In genomic region chr4:81322232-81322631, GRCm38 (mm10) we compare ENCODE assay signal across 21 mouse cellular contexts.
DNase-seq lines count a peak whose midpoint lies in the region; ATAC-seq and TF ChIP-seq lines count a peak whose summit lies in the region.
"Had no signal": no experiment of that assay in that cellular context is flagged by ENCODE, and none has a peak within 500 bp of the region (broad histone marks: within the 10 kb centered on the region; RNA-seq: fewer than 3 reads in every experiment).

No protein-coding gene starts in this region.

- no peaks in the 10 kb centered on the region for H3K4me1 ChIP-seq in hindbrain, postnatal 0 days (ENCODE audit: insufficient read depth, low read length)
- H3K4me1 ChIP-seq in hindbrain, embryonic 14.5 days (replicated peaks; ENCODE audit: control insufficient read depth, insufficient read depth, low read length) = no peaks in the 10 kb centered on the region
- H3K4me1 ChIP-seq: hindbrain, embryonic 10.5 days; liver, embryonic 13.5 days; lung, embryonic 15.5 days; megakaryocyte, embryonic 14.5 days; neural tube, embryonic 12.5 days had no signal

- no peak overlapping the region for H3K9ac ChIP-seq in hindbrain, postnatal 0 days (replicated peaks; ENCODE audit: low read length)
- H3K9ac ChIP-seq in hindbrain, embryonic 14.5 days = no peak overlapping the region
- H3K9ac ChIP-seq: liver, embryonic 13.5 days; lung, embryonic 15.5 days; neural tube, embryonic 12.5 days had no signal

- H3K4me2 ChIP-seq in hindbrain, postnatal 0 days (ENCODE audit: low read depth, low read length) = no peak overlapping the region
- no peak overlapping the region for H3K4me2 ChIP-seq in hindbrain, embryonic 14.5 days (replicated peaks)
- H3K4me2 ChIP-seq: liver, embryonic 13.5 days; lung, embryonic 15.5 days; neural tube, embryonic 12.5 days had no signal

- no peak overlapping the region for H3K27ac ChIP-seq in hindbrain, postnatal 0 days
- no peak overlapping the region for H3K27ac ChIP-seq in hindbrain, embryonic 14.5 days
- H3K27ac ChIP-seq: heart, adult 2 months; hindbrain, embryonic 10.5 days; left cerebral cortex, adult 2 months; liver, embryonic 13.5 days; lung, embryonic 15.5 days; neural tube, embryonic 12.5 days had no signal

- TF ChIP-seq CTCF in hindbrain, postnatal 0 days (IDR thresholded peaks at IDR 0.05; ENCODE audit: low read depth) = no peak

- H3K9me3 ChIP-seq in hindbrain, postnatal 0 days (ENCODE audit: low read length) = no peaks in the 10 kb centered on the region
- no peaks in the 10 kb centered on the region for H3K9me3 ChIP-seq in hindbrain, embryonic 14.5 days (ENCODE audit: control insufficient read depth, low read length)
- H3K9me3 ChIP-seq: hindbrain, embryonic 10.5 days; liver, embryonic 13.5 days; lung, embryonic 15.5 days; neural tube, embryonic 12.5 days had no signal

- WGBS in hindbrain, postnatal 0 days = 63% methylated on average over 3 of the region's 3 CpGs
- 74% methylated on average over 3 of the region's 3 CpGs for WGBS in hindbrain, embryonic 14.5 days

- no peaks in the 10 kb centered on the region for H3K27me3 ChIP-seq in hindbrain, postnatal 0 days (ENCODE audit: insufficient read depth, low read length)
- H3K27me3 ChIP-seq in hindbrain, embryonic 14.5 days (ENCODE audit: control insufficient read depth, insufficient read depth, low read length) = no peaks in the 10 kb centered on the region
- H3K27me3 ChIP-seq: liver, embryonic 13.5 days; lung, embryonic 15.5 days; megakaryocyte, embryonic 14.5 days; neural tube, embryonic 12.5 days had no signal

- H3K4me3 ChIP-seq in hindbrain, postnatal 0 days (ENCODE audit: low read length) = no peak overlapping the region
- no peak overlapping the region for H3K4me3 ChIP-seq in hindbrain, embryonic 14.5 days (replicated peaks; ENCODE audit: low read length)
- H3K4me3 ChIP-seq: heart, adult 2 months; hindbrain, embryonic 10.5 days; left cerebral cortex, adult 2 months; liver, embryonic 13.5 days; lung, embryonic 15.5 days; neural tube, embryonic 12.5 days had no signal

- peak; percentile 19 for DNase-seq in hindbrain, postnatal 0 days (ENCODE audit: low spot score)
- DNase-seq in hindbrain, embryonic 14.5 days (ENCODE audit: low spot score) = no peak
- peak; percentile 64 for DNase-seq in cerebellum, adult 11-12 months
- DNase-seq in cerebellum, adult 9-10 months = peak; percentile 84
- peak; percentile 57 for DNase-seq in layer of hippocampus, adult 9-11 months
- DNase-seq in right cerebral cortex, adult 18-20 months = no peak
- DNase-seq in right cerebral cortex, postnatal 4 days = no peak
- DNase-seq: gastrocnemius, postnatal 10 days; heart, adult 2 months; kidney, postnatal 10 days; liver, embryonic 13.5 days; right cerebral cortex, postnatal 14 days; thymus, postnatal 14 days had no signal

- ATAC-seq in hindbrain, postnatal 0 days = peak; percentile 49; the same call in 1 of the 2 replicates
- no peak for ATAC-seq in hindbrain, embryonic 14.5 days (ENCODE audit: low FRiP score)
- ATAC-seq: CD4-positive, CD25-positive, alpha-beta regulatory T cell, adult 4 months; intestine, postnatal 0 days had no signal

- no peaks in the 10 kb centered on the region; the same call in 1 of the 2 replicates for H3K36me3 ChIP-seq in hindbrain, postnatal 0 days (ENCODE audit: insufficient read depth, low read length)
- 0 out of 2 replicates have a peak, but pooled peaks cover 10% of the 10 kb centered on the region for H3K36me3 ChIP-seq in hindbrain, embryonic 14.5 days (replicated peaks; ENCODE audit: control insufficient read depth, insufficient read depth)
- H3K36me3 ChIP-seq: G1E; liver, embryonic 13.5 days had no signal

Comparison
In these comparisons a context has a peak if more than half of its experiments do, and no peak if none do; other contexts are left out.
1. DNase-seq: peak in hindbrain, postnatal 0 days (single experiment), cerebellum, adult 11-12 months (single experiment), cerebellum, adult 9-10 months (single experiment) and layer of hippocampus, adult 9-11 months (single experiment); none in hindbrain, embryonic 14.5 days (single experiment), right cerebral cortex, adult 18-20 months (single experiment) and right cerebral cortex, postnatal 4 days (single experiment).